Mouse (Mus musculus): ENCODE measurements around the gene Pard6a. TPM values are rescaled to one million over a fixed set of nuclear protein-coding genes. Genes with fewer than 3 reads are reported as not detected.

The Pard6a gene
- polyA plus RNA-seq, 1 experiment = 0.73 TPM

GRCm38 (mm10) chr8:105698734-105699133, 2.2 kb upstream of the Pard6a start:
- peaks cover 64% of the 10 kb centered on the region for H3K36me3 ChIP-seq (ENCODE audit: control insufficient read depth)

GRCm38 (mm10) chr8:105699488-105700215, 1.3 kb upstream of the Pard6a start:
- Histone ChIP-seq H3K36me3 (ENCODE audit: control insufficient read depth) (peaks cover 70% of the 10 kb centered on the region), H3K4me1 (ENCODE audit: control insufficient read depth) (peaks cover 57% of the 10 kb centered on the region), H3K9me3 (ENCODE audit: control insufficient read depth, low read length) (no peaks in the 10 kb centered on the region), H3K27me3 (ENCODE audit: control insufficient read depth) (peaks cover 2% of the 10 kb centered on the region), H3K4me3 (replicated peaks) (peak overlapping the region; percentile 77)
- TF ChIP-seq TAL1 (IDR thresholded peaks at IDR 0.05; ENCODE audit: low read length) (no peak), GATA1 (IDR thresholded peaks at IDR 0.05; ENCODE audit: low read length) (no peak)

More at GRCm38 (mm10) chr8:105698734-105699133, 2.2 kb upstream of the Pard6a start:
- Histone ChIP-seq H3K4me3 (replicated peaks) (no peak overlapping the region), H3K9me3 (ENCODE audit: control insufficient read depth, low read length) (no peaks in the 10 kb centered on the region), H3K27me3 (ENCODE audit: control insufficient read depth) (peaks cover 9% of the 10 kb centered on the region), H3K4me1 (ENCODE audit: control insufficient read depth) (peaks cover 62% of the 10 kb centered on the region)
- TF ChIP-seq TAL1 (IDR thresholded peaks at IDR 0.05; ENCODE audit: low read length) (no peak), GATA1 (IDR thresholded peaks at IDR 0.05; ENCODE audit: low read length) (no peak)

- TF ChIP-seq TAL1 (IDR thresholded peaks at IDR 0.05; ENCODE audit: low read length) (no peak), GATA1 (IDR thresholded peaks at IDR 0.05; ENCODE audit: low read length) (no peak)
- Histone ChIP-seq H3K27me3 (ENCODE audit: control insufficient read depth) (no peaks in the 10 kb centered on the region), H3K36me3 (ENCODE audit: control insufficient read depth) (peaks cover 62% of the 10 kb centered on the region), H3K4me1 (ENCODE audit: control insufficient read depth) (peaks cover 56% of the 10 kb centered on the region), H3K4me3 (replicated peaks) (peak overlapping the region; percentile 77), H3K9me3 (ENCODE audit: control insufficient read depth, low read length) (no peaks in the 10 kb centered on the region)
Measured at GRCm38 (mm10) chr8:105700566-105700965, 382 bp upstream of the Pard6a start.

GRCm38 (mm10) chr8:105702001-105702401, 1.1 kb downstream of the Pard6a start:
- H3K36me3 ChIP-seq (ENCODE audit: control insufficient read depth) = peaks cover 50% of the 10 kb centered on the region
- peak overlapping the region; percentile 77 for H3K4me3 ChIP-seq (replicated peaks)
- no peaks in the 10 kb centered on the region for H3K9me3 ChIP-seq (ENCODE audit: control insufficient read depth, low read length)
- peaks cover 57% of the 10 kb centered on the region for H3K4me1 ChIP-seq (ENCODE audit: control insufficient read depth)
- TF ChIP-seq TAL1 (IDR thresholded peaks at IDR 0.05; ENCODE audit: low read length) = no peak
- TF ChIP-seq GATA1 (IDR thresholded peaks at IDR 0.05; ENCODE audit: low read length) = no peak
- H3K27me3 ChIP-seq (ENCODE audit: control insufficient read depth) = no peaks in the 10 kb centered on the region

GRCm38 (mm10) chr8:105702731-105703415, 1.9 kb downstream of the Pard6a start:
- H3K4me3 ChIP-seq (replicated peaks) = no peak overlapping the region
- no peaks in the 10 kb centered on the region for H3K9me3 ChIP-seq (ENCODE audit: control insufficient read depth, low read length)
- TF ChIP-seq TAL1 (IDR thresholded peaks at IDR 0.05; ENCODE audit: low read length) (no peak), GATA1 (IDR thresholded peaks at IDR 0.05; ENCODE audit: low read length) (no peak)
- H3K4me1 ChIP-seq (ENCODE audit: control insufficient read depth) = peaks cover 58% of the 10 kb centered on the region
- no peaks in the 10 kb centered on the region for H3K27me3 ChIP-seq (ENCODE audit: control insufficient read depth)
- H3K36me3 ChIP-seq (ENCODE audit: control insufficient read depth) = peaks cover 41% of the 10 kb centered on the region

GRCm38 (mm10) chr8:105704146-105704812, 3.3 kb downstream of the Pard6a start:
- peaks cover 29% of the 10 kb centered on the region for H3K36me3 ChIP-seq (ENCODE audit: control insufficient read depth)
- H3K9me3 ChIP-seq (ENCODE audit: control insufficient read depth, low read length) = no peaks in the 10 kb centered on the region
- TF ChIP-seq TAL1 (IDR thresholded peaks at IDR 0.05; ENCODE audit: low read length) = no peak
- TF ChIP-seq GATA1 (IDR thresholded peaks at IDR 0.05; ENCODE audit: low read length) = no peak
- peaks cover 63% of the 10 kb centered on the region for H3K4me1 ChIP-seq (ENCODE audit: control insufficient read depth)
- H3K4me3 ChIP-seq (replicated peaks) = no peak overlapping the region
- no peaks in the 10 kb centered on the region for H3K27me3 ChIP-seq (ENCODE audit: control insufficient read depth)

- Histone ChIP-seq H3K27me3 (ENCODE audit: control insufficient read depth) (no peaks in the 10 kb centered on the region), H3K4me3 (replicated peaks) (no peak overlapping the region), H3K9me3 (ENCODE audit: control insufficient read depth, low read length) (no peaks in the 10 kb centered on the region), H3K36me3 (ENCODE audit: control insufficient read depth) (peaks cover 23% of the 10 kb centered on the region), H3K4me1 (ENCODE audit: control insufficient read depth) (peaks cover 56% of the 10 kb centered on the region)
- TF ChIP-seq GATA1 (IDR thresholded peaks at IDR 0.05; ENCODE audit: low read length) (no peak), TAL1 (IDR thresholded peaks at IDR 0.05; ENCODE audit: low read length) (no peak)
Measured at GRCm38 (mm10) chr8:105704955-105705354, 4.0 kb downstream of the Pard6a start.

- peaks cover 42% of the 10 kb centered on the region for H3K4me1 ChIP-seq (ENCODE audit: control insufficient read depth)
- H3K9me3 ChIP-seq (ENCODE audit: control insufficient read depth, low read length) = no peaks in the 10 kb centered on the region
- peaks cover 23% of the 10 kb centered on the region for H3K36me3 ChIP-seq (ENCODE audit: control insufficient read depth)
- TF ChIP-seq TAL1 (IDR thresholded peaks at IDR 0.05; ENCODE audit: low read length) (no peak), GATA1 (IDR thresholded peaks at IDR 0.05; ENCODE audit: low read length) (no peak)
- no peaks in the 10 kb centered on the region for H3K27me3 ChIP-seq (ENCODE audit: control insufficient read depth)
- no peak overlapping the region for H3K4me3 ChIP-seq (replicated peaks)
Measured at GRCm38 (mm10) chr8:105706426-105706825, 5.5 kb downstream of the Pard6a start.

Data from erythroblast, embryonic 14.5 days (primary cell).